Mouse (Mus musculus) lung, embryonic 14.5 days (tissue): ENCODE data around the gene Spx. TPM values are rescaled to one million over a fixed set of nuclear protein-coding genes. Genes with fewer than 3 reads are reported as not detected.

ENCODE experiments used
- ATAC-seq: fragments of 200-750 bp; cut with Nextera tagmentation; 2 replicates; pipeline ENCODE4 v1.8.0; 2017; ENCODE audit warnings: mild to moderate bottlenecking, moderate TSS enrichment, moderate library complexity; ENCODE audit not compliant: insufficient read depth
- DNase-seq: peaks from one replicate; pipeline ENCODE4 v3.0.0-alpha.2; 2015
- H3K27ac ChIP-seq: fragments of 300-500 bp; sonication (generic); 2 replicates; pipeline ENCODE4 v1.5.1; 2014; ENCODE audit warnings: low read depth, mild to moderate bottlenecking, moderate library complexity
- H3K27me3 ChIP-seq: fragments of 300-500 bp; sonication (generic); 2 replicates; pipeline ENCODE4 v1.6.1; 2014; ENCODE audit warnings: low read length, control low read depth; ENCODE audit not compliant: insufficient read depth
- H3K36me3 ChIP-seq: fragments of 300-500 bp; sonication (generic); 2 replicates; pipeline ENCODE4 v1.6.1; 2014; ENCODE audit warnings: control low read depth; ENCODE audit not compliant: insufficient read depth
- H3K4me1 ChIP-seq: fragments of 300-500 bp; sonication (generic); 2 replicates; pipeline ENCODE4 v1.6.1; 2014; ENCODE audit warnings: antibody characterized with exemption, control low read depth; ENCODE audit not compliant: insufficient read depth
- H3K4me2 ChIP-seq: fragments of 300-500 bp; sonication (generic); 2 replicates; pipeline ENCODE4 v1.6.1; 2014; ENCODE audit warnings: mild to moderate bottlenecking
- H3K4me3 ChIP-seq: fragments of 300-500 bp; sonication (generic); 2 replicates; pipeline ENCODE4 v1.5.1; 2014; ENCODE audit warnings: low read depth, low read length
- H3K9ac ChIP-seq: fragments of 300-500 bp; sonication (generic); 2 replicates; pipeline ENCODE4 v1.6.1; 2014
- H3K9me3 ChIP-seq: fragments of 300-500 bp; sonication (generic); 2 replicates; pipeline ENCODE4 v1.6.1; 2016; ENCODE audit warnings: low read depth, low read length, control low read depth
- CTCF ChIP-seq: IDR thresholded peaks from 2 replicates; pipeline ENCODE4 v1.5.1; 2016; ENCODE audit warnings: antibody characterized with exemption, low read depth
- WGBS: fragments of 180-500 bp; shearing (Covaris S2); extraction: QIAGEN DNeasy Blood & Tissue Kit; methylation state at CpG from one replicate; pipeline ENCODE4 v1.1.7; 2014; 5-methylcytosine and 5-hydroxymethylcytosine counted together
- polyA plus RNA-seq: library from polyadenylated mRNA; unstranded; fragments of >200 nt; fragmentation: Nextera tagmentation; extraction: Ambion mirVana; gene quantifications from 2 replicates; pipeline ENCODE4 v1.2.1, GENCODE M21; 2014

Spx gene
- polyA plus RNA-seq, 1 experiment from 2014 or later, result 1.6 TPM

- no peak overlapping the region for H3K4me3 ChIP-seq
- H3K27ac ChIP-seq, result no peak overlapping the region
- no peak overlapping the region for H3K4me2 ChIP-seq
- whole genome bisulfite sequencing, result 73% methylated on average over 6 of the region's 6 CpGs
- no peak overlapping the region for H3K9ac ChIP-seq
- ATAC-seq (no peak), DNase-seq (peak; percentile 10)
- peaks cover 16% of the 10 kb centered on the region for H3K36me3 ChIP-seq
- no peaks in the 10 kb centered on the region for H3K27me3 ChIP-seq
- no peak for TF ChIP-seq CTCF
- H3K4me1 ChIP-seq, result no peaks in the 10 kb centered on the region
- no peaks in the 10 kb centered on the region for H3K9me3 ChIP-seq
Observed at GRCm38 (mm10) chr6:142379961-142380360, 33.3 kb upstream of the Spx start.

GRCm38 (mm10) chr6:142381615-142382014 is 31.6 kb upstream of the Spx start:
- Histone ChIP-seq H3K9me3 (no peaks in the 10 kb centered on the region), H3K27me3 (no peaks in the 10 kb centered on the region), H3K4me1 (no peaks in the 10 kb centered on the region), H3K27ac (no peak overlapping the region), H3K9ac (no peak overlapping the region), H3K36me3 (peaks cover under 1% of the 10 kb centered on the region; the same call in 1 of the 2 replicates), H3K4me3 (no peak overlapping the region), H3K4me2 (no peak overlapping the region)
- DNase-seq (no peak), ATAC-seq (no peak)
- TF ChIP-seq CTCF, result no peak
- 83% methylated on average over 7 of the region's 7 CpGs for WGBS

- H3K9ac ChIP-seq, result no peak overlapping the region
- no peaks in the 10 kb centered on the region for H3K4me1 ChIP-seq
- ATAC-seq, result no peak
- H3K4me2 ChIP-seq, result no peak overlapping the region
- no peaks in the 10 kb centered on the region for H3K27me3 ChIP-seq
- H3K9me3 ChIP-seq, result no peaks in the 10 kb centered on the region
- 90% methylated on average over 9 of the region's 9 CpGs for WGBS
- DNase-seq, result no peak
- H3K36me3 ChIP-seq, result no peaks in the 10 kb centered on the region
- TF ChIP-seq CTCF, result no peak
- no peak overlapping the region for H3K4me3 ChIP-seq
- H3K27ac ChIP-seq, result no peak overlapping the region
Observed at GRCm38 (mm10) chr6:142384521-142384920, 28.7 kb upstream of the Spx start.

GRCm38 (mm10) chr6:142386285-142387010 is 26.8 kb upstream of the Spx start:
- Histone ChIP-seq H3K9me3 (no peaks in the 10 kb centered on the region), H3K4me2 (peak overlapping the region; percentile 63), H3K9ac (peak overlapping the region; percentile 64), H3K4me3 (peak overlapping the region; percentile 99), H3K27me3 (no peaks in the 10 kb centered on the region), H3K4me1 (no peaks in the 10 kb centered on the region), H3K27ac (no peak overlapping the region), H3K36me3 (no peaks in the 10 kb centered on the region)
- DNase-seq (peak; percentile 7), ATAC-seq (peak; percentile 76)
- no peak for TF ChIP-seq CTCF
- WGBS, result 4% methylated on average over 31 of the region's 31 CpGs

- Histone ChIP-seq H3K27ac (0 out of 2 replicates have a peak within 1 kb of the TSS, but pooled peaks have one; percentile 40), H3K9me3 (no peaks in the 10 kb centered on the region), H3K27me3 (no peaks in the 10 kb centered on the region), H3K9ac (peak within 1 kb of the TSS; percentile 95), H3K4me2 (peak within 1 kb of the TSS; percentile 63), H3K4me1 (no peaks in the 10 kb centered on the region), H3K36me3 (no peaks in the 10 kb centered on the region), H3K4me3 (peak within 1 kb of the TSS; percentile 99)
- TF ChIP-seq CTCF, result no peak
- WGBS, result under 1% methylated on average over 82 of the region's 87 CpGs
- ATAC-seq (peak; percentile 100), DNase-seq (peak; percentile 98)
Observed at GRCm38 (mm10) chr6:142387011-142387754, 26.1 kb upstream of the Spx start, which contains the start of the genes Recql and Golt1b. TSS of gene Recql (minus strand) at chr6:142387087. TSS of gene Golt1b (plus strand) at chr6:142387221.

- Histone ChIP-seq H3K9me3 (no peaks in the 10 kb centered on the region), H3K4me3 (peak overlapping the region; percentile 99), H3K4me1 (no peaks in the 10 kb centered on the region), H3K27ac (no peak overlapping the region), H3K27me3 (no peaks in the 10 kb centered on the region), H3K4me2 (peak overlapping the region; percentile 63), H3K36me3 (0 out of 2 replicates have a peak, but pooled peaks cover under 1% of the 10 kb centered on the region), H3K9ac (peak overlapping the region; percentile 95)
- 12% methylated on average over 8 of the region's 8 CpGs for WGBS
- no peak for ATAC-seq
- DNase-seq, result peak; percentile 24
- no peak for TF ChIP-seq CTCF
Observed at GRCm38 (mm10) chr6:142387755-142388271, 25.4 kb upstream of the Spx start.

- Histone ChIP-seq H3K4me3 (no peak overlapping the region), H3K36me3 (peaks cover 12% of the 10 kb centered on the region), H3K9ac (no peak overlapping the region; the same call in none of the 2 replicates), H3K9me3 (no peaks in the 10 kb centered on the region), H3K4me2 (peak overlapping the region; percentile 63; the same call in 1 of the 2 replicates), H3K27me3 (no peaks in the 10 kb centered on the region), H3K27ac (no peak overlapping the region), H3K4me1 (no peaks in the 10 kb centered on the region)
- ATAC-seq (no peak), DNase-seq (no peak)
- no peak for TF ChIP-seq CTCF
- WGBS, result 78% methylated on average over 2 of the region's 2 CpGs
Observed at GRCm38 (mm10) chr6:142389101-142389500, 24.1 kb upstream of the Spx start.
